Mouse (Mus musculus) testis, adult 2 months (tissue): ENCODE measurements at regions not wholly inside any gene's neighbourhood (a gene's known extent, or its start where the extent isn't known, plus 50 kb on each side); places are given as distances from the start of the nearest gene placed in this dataset.

ENCODE experiments used
- CTCF ChIP-seq: fragments of 200-500 bp; IDR thresholded peaks from 2 replicates; pipeline ENCODE4 v1.5.1; 2012; ENCODE audit warnings: low read depth, mild to moderate bottlenecking, inconsistent platforms, low read length, moderate library complexity; ENCODE audit not compliant: control insufficient read depth, insufficient read depth, insufficient replicate concordance
- POLR2A ChIP-seq: fragments of 200-500 bp; IDR thresholded peaks from 2 replicates; pipeline ENCODE4 v1.6.1; 2012; ENCODE audit warnings: low read depth, mild to moderate bottlenecking, inconsistent platforms, low read length, moderate library complexity; ENCODE audit not compliant: control insufficient read depth

DNA sequence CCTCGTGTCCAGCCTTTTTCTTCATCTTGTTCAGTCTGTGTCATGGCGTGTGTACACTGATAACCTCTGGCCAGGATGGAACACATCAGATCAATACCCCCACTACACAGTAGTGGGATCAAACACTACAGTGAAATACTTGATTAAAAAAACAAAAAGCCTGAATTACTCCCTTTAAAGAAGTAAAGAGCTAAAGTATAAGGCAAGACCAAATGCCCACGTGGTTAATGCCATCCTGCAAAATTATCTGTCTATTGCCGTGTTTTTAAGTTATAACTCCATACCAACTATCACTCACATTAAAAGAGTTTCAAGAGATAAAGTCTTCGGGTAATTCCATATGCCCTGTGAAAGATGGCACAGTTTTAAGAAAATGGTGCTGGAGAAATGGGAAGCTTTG lies 198.6 kb upstream of the Hnrnpa3 start:
- TF ChIP-seq POLR2A (no peak), CTCF (no peak)
